Mouse (Mus musculus) frontal cortex, postnatal 25 days (tissue): ENCODE measurements around the gene C2cd3.

ENCODE experiments used
- DNase-seq, 2 experiments: peaks; one replicate each; pipeline ENCODE4 v3.0.0; 2022; ENCODE audit warnings: low spot score in 2 of 2

The C2cd3 gene

GRCm38 (mm10) chr7:100497402-100497801 lies 125.4 kb downstream of the C2cd3 start:
- no peak for DNase-seq

GRCm38 (mm10) chr7:100497982-100498381 lies 125.9 kb downstream of the C2cd3 start:
- DNase-seq: no peak

GRCm38 (mm10) chr7:100499465-100499864 lies 127.4 kb downstream of the C2cd3 start:
- no peak for DNase-seq

- DNase-seq: no peak
These were observed 128.4 kb downstream of the C2cd3 start for GRCm38 (mm10) chr7:100500276-100500977.

GRCm38 (mm10) chr7:100501027-100501843 lies 129.2 kb downstream of the C2cd3 start:
- no peak for DNase-seq

GRCm38 (mm10) chr7:100501844-100502373 lies 129.9 kb downstream of the C2cd3 start:
- no peak for DNase-seq

- DNase-seq: no peak
These were observed 130.4 kb downstream of the C2cd3 start for GRCm38 (mm10) chr7:100502374-100502922.

GRCm38 (mm10) chr7:100503076-100503475 lies 131.0 kb downstream of the C2cd3 start:
- DNase-seq: no peak

- DNase-seq: no peak
These were observed 132.9 kb downstream of the C2cd3 start for GRCm38 (mm10) chr7:100504740-100505487.

GRCm38 (mm10) chr7:100506494-100506893 lies 134.5 kb downstream of the C2cd3 start:
- no peak for DNase-seq

- no peak for DNase-seq
These were observed 136.6 kb downstream of the C2cd3 start for GRCm38 (mm10) chr7:100508670-100509069.

GRCm38 (mm10) chr7:100511602-100512001 lies 139.6 kb downstream of the C2cd3 start:
- no peak for DNase-seq

- no peak for DNase-seq
These were observed 142.5 kb downstream of the C2cd3 start, which contains the start of gene Dnajb13 for GRCm38 (mm10) chr7:100514573-100514972. Dnajb13 (minus strand) TSS chr7:100514960.
